Mouse (Mus musculus): ENCODE results near the gene Fmnl1. TPM values are rescaled to one million over a fixed set of nuclear protein-coding genes. Genes with fewer than 3 reads are reported as not detected.

Gene Fmnl1
- total RNA-seq, 2 experiments from 2014 or later = 17.7 to 20.5 TPM

DNA sequence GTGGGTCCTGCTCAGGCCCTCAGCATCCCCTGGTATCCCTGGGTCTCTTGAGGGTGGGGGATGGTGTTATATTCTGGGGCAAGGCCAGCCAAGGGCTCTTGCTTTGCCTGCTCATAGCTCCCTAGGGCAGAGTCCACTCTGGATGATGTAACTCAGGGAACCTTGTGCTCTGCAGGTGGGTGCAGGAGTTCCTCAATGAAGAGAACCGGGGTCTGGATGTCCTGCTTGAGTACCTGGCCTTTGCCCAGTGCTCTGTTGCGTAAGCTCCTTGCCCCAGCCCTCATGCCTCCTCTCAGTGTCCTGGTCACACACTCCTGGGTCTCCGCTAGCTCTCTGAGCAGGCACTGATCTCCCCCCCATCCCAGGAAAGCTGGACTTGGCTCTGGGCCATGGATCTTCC lies 11.0 kb downstream of the Fmnl1 start:
- no peak for DNase-seq

DNA sequence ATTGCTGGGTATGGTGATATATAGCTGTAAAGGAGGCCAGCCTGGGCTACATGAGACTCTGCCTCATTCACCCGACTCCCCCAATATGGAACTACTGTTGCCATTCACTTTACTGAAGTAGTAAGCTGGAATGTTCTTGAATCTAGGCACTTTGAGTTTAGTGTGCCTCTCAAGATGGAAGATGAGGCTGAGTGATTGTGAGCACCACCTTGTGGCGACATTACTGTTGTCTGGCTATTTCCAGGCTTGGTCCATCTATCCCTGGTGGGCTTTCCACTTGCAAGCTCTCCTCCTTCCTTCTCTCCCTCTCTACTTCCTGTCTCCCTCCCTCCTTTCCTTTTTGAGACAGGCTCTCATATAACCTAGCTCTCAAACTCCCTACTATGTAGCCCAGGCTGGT lies 14.0 kb downstream of the Fmnl1 start:
- DNase-seq = peak; percentile 71

DNA sequence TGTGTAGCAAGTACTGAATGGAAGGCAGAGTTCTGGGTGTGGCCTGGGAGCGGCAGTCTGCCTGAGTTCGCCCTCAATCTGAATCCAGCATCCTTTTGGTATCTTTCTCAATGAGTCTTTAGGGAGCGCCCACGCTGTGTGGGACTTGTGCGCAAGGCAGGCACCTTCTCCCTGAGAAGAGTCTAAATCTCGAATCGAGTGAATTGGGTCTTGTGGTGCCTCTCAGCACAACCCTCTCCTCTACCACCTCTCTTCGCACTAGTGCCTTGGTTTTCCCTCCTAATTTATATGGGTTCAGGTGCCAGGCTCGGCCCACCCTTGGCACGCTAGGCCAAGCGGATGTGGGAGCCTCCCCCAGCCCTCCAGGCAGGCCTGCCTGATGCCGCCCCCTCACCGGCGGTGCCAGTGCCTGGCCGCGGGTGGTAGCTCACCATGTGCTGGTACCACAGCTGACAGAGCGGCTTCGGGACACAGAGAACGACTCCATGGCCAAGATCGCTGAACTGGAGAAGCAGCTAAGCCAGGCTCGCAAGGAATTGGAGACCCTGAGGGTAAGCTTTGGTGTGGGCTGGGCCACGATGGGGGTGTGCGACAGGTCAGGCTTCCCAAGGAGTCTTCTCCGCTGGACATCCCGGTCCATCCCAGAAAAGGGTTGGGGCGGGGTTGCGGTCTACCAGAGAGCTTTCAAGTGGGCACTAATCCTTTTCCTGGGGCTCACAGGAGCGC lies 21.5 kb downstream of the Fmnl1 start:
- DNase-seq = no peak

DNA sequence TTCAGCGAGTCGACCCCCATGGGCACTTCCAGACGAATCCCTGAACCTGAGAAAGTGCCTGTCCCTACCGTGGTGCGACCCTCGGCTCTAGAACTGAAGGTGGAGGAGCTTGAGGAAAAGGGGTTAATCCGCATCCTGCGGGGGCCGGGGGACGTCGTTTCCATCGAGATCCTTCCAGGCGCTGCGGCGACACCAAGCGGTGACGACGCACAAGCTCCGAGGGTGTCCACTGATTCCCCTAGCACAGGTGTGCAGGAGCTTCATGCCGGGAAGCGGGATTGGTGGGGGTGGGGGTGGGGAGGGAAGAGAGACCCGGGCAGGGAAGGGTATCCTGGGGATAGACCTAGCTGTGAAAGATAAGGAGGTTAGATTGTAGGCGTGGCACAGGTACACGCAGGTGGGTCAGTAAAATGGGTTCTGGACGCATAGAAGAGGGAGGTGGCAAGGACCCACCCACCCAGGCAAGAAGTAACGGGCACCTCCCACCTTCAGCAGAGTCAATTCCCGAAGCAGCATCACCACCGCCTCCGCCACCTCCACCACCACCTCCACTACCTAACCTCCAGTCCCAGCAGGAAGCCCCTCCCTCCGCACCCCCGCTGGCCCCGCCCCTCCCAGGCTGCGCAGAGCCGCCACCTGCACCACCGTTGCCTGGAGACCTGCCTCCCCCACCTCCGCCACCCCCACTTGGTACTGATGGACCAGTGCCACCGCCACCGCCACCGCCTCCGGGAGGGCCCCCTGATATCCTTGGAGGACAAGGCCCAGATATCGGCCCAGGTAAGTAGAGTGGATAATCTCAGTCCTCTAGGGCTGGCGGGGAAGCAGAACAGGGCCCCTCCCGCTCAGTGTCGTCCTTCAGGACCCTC lies 22.3 kb downstream of the Fmnl1 start:
- no peak for DNase-seq

DNA sequence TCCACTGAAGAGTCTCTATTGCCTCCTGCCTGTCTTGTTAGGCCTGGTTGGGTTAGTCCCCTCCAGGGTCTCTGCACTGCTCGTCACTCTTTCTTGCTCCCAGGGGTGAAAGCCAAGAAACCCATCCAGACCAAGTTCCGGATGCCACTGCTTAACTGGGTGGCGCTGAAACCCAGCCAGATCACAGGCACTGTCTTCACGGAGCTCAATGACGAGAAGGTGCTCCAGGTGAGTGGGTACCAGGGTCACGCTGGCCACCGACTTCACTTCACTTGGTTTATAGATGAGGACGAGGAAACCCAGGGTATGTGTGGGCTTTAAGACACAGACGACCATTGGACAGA lies 22.9 kb downstream of the Fmnl1 start:
- no peak for DNase-seq

DNA sequence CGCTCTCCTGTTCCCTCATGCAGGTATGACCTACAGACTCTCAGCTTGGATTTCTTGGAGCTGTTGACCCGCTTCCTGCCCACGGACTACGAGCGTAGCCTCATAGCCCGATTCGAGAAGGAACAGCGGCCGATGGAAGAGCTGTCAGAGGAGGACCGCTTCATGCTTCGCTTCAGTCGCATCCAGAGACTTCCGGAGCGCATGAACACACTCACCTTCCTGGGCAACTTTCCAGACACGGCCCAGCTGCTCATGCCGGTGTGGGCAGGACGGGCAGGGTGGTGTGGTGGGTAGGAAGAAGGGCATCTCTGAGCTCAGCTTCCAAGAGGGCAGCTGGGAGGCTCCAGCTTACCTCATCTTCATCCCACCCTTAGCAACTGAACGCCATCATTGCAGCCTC lies 24.3 kb downstream of the Fmnl1 start:
- DNase-seq = no peak

DNA sequence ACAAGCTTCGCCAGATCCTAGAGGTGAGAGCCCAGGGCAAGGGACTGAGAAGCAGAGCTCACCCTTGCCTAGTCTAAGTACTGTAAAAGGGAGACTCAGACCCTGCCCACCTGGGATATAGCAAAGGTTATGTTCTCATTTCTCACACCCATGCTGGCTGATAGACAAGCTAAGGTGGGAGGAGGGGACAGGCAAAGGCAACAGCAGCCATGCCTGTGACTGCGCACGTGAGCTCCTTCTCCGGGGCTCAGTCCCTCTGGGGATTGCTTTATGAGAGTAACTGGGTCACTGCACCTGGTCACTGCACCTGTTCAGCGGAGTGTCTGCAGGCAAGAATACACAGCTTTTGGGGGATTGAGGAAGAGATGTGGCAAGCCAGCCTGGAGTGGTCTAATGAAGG lies 24.7 kb downstream of the Fmnl1 start:
- no peak for DNase-seq

DNA sequence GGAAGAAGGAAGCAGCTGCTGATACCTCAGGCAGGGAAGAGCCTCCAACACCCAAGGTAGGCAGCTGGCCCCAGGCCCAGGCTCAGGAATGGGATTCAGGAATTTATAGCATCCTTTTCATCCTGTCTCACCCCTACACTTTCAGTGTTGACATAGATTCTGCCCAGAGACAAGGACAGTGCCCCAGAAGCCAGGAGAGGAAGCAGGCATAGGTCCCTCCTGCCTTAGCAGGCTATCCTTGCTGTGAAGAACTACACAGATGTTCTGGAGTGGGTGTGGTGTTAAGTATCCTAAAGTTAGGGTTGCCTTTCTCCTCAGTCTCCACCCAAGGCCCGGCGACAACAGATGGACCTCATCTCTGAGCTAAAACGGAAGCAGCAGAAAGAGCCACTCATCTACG lies 26.4 kb downstream of the Fmnl1 start:
- DNase-seq = no peak

DNA sequence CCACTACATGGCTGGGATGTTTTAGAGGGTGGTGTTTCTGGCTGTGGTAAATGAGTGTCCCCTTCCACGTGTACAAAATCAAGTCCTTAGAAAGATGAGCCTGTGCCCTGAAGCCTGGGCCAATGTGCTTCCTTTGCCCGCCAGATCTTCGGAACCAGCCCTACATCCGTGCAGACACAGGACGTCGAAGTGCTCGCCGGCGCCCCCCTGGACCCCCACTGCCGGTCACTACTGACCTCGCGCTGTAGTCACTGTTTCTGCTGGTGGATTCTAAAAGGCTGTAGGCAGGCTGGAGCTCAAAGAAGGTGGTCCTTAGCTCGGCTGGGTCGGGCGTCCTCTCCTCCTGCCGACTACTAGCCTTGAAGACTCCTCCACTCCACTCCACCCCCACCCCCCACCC lies 27.4 kb downstream of the Fmnl1 start:
- no peak for DNase-seq

DNA sequence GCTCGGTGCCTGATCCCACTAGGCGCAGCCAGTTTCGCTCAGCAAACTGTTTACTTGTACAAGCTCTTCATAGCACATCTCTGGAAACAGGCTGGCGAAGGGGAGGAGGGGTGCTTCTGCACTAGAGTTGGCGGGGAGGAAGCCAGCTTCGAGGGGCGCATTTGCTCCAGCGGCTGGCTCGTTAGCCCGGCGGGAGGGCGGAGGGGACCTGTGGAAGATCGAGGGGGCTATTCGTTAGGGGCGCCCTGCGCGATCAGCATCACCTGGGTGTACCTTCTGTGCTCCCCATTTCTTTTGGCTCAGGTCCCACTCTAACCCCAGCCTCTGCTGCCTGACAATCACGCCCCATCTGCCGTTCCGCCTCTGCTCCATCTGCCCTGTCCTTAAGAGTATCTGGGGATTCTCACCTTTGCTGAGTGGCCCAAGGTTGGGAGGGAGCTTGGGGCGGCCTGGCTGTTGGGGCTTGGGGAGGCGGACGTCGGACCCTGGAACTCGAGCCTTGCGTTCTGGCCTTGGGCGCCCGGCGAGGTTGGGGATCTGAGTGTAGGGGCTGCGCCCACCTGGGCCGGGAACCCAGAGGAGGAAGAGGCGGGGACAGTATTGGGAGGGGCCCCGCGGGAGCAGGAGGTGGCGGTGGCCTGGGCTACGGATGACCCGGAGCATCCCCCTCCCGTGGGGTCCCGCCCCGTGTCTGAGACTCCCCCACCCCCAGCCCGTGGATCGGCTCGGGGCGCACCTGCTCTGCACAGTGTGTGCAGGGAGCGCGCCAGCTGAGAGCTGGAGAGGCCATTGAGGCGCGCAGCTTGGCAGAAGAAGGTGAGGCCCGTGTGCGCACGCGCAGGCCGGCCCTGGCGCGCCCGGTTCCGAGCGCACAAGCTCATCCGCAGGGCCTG lies 28.2 kb downstream of the Fmnl1 start:
- DNase-seq = peak; percentile 72

DNA sequence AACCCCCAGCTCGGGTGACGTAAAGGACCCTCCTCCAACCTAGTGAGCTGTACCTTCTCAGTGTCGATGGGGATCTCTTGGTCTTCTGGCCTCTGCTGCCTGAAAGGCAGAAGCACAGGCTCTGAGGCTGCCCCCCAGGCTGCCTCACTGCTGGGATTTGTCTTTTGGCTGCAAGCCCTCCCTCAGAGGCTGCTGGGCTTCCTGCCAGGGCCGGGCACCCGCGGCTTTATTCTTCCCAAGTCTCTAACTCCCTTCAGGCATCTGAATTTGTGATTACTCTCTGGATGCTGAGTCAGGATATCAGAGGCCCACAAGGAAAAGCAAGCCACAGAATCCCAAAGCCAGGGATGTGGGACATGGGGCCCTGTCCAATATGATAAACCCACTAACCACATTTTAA lies 30.8 kb downstream of the Fmnl1 start:
- DNase-seq = peak; percentile 81

DNA sequence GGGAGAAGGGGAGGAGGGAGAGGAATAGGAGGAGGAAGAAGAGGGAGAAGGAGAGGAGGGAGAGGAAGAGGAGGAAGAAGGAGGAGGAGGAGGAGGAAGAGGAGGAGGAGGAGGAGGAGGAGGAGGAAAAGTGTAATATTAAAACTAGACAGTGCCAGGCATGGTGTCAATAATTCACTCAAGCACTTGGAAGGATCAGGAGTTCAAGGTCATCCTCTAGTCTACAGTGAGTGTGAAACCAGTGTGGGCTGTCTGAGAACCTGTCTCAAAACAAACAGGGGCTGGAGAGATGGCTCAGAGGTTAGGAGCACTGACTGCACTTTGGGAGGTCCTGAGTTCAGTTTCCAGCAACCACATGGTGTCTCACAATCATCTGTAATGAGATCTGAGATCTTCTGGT lies 31.5 kb downstream of the Fmnl1 start:
- no peak for DNase-seq

DNA sequence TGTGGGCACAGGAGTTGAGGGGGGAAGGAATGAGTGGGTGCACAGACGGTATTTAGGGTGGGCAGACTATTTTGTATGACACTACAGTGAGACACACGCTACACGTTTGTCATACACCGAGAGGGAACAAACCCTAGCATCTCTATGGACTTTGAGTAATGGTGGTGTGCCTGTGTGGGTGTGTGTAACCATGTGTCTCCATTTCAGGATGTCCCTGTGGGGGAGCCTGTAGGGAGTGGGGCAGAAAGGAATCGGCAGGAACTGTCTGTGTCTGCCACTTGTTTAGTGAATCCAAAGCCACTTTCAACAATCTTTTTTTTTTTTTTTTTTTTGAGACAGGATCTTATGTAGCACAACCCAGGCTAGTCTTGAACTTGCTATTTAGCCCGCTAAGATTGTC lies 35.3 kb downstream of the Fmnl1 start:
- DNase-seq = no peak

DNA sequence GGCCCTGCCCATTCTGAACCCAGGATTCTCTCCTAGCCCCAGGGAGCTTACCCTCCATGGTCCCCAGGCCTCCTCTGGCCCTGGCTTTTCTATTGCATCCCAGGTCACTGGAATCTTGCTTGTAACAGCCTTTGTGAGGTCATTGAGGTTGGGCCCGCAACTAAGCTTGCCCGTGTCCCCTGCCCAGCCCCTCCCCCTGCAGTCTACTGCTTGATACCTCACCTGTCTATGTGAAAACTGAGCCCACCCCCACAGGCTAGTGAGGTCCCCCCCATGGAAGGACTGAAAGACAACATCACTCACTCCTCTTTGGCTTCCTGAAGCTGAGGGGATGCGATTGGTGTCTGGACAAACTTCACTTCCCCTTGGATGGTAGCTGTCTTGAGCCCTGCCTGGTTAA lies 37.6 kb downstream of the Fmnl1 start, which contains the start of gene 1700023F06Rik:
1700023F06Rik (minus strand) TSS at position 101 of the 400 bp plus-strand sequence.
- no peak for DNase-seq

DNA sequence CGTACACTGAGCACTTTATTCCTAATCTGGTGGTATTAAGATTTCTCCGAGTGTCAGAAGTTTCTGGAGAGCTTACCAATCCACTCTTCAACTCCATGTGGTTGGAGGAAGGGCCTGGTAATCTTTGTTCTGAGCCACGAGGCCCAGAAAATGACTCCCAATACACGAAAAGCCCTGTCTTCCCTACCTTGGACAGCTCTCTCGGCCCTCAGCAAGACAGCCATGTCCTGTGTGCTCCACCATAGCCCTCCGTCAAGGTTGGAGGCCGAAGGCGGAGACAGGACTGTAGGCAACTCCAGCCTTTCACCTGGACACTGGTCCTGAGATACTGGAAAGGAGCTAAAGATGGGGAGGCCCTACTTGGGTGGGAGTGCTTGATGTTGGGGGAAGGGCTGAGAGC lies 39.4 kb downstream of the Fmnl1 start:
- DNase-seq = no peak

DNA sequence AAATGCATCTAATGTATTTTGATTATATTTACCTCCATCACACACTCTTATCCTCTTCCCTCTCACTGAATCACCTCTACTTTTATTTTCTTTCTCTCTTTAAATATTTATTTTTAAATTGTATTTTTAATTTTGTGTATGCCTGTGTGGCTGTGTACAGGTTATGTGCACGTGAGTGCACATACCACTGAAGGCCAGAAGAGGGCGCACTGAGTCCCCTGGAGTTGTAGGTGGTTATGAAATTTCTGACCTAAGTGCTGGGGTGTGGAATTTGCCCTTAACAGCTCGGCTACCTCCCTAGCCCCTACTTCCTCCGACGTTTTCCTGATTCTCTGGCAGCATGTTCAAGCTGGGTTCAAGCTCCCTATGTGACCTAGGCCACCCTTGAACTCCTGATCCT lies 42.8 kb downstream of the Fmnl1 start:
- DNase-seq = no peak

DNA sequence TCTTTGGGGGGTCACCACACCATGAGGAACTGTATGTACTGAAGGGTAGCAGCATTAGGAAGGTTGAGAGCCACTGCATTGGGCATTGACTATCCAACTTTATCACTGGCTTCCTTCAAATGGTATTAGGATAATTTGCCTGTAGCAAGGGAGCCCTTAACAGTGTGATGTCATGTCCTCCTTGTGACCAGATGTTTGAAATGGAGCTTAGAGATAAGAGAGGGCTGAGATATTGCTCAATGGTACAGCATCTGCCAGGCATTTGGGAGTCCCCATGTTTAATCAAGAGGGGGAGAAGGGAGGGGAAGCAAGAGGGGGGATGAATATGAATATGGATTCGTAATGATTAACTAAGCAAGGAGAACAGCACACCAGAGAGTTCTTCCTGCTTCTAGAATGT lies 44.4 kb downstream of the Fmnl1 start:
- no peak for DNase-seq

DNA sequence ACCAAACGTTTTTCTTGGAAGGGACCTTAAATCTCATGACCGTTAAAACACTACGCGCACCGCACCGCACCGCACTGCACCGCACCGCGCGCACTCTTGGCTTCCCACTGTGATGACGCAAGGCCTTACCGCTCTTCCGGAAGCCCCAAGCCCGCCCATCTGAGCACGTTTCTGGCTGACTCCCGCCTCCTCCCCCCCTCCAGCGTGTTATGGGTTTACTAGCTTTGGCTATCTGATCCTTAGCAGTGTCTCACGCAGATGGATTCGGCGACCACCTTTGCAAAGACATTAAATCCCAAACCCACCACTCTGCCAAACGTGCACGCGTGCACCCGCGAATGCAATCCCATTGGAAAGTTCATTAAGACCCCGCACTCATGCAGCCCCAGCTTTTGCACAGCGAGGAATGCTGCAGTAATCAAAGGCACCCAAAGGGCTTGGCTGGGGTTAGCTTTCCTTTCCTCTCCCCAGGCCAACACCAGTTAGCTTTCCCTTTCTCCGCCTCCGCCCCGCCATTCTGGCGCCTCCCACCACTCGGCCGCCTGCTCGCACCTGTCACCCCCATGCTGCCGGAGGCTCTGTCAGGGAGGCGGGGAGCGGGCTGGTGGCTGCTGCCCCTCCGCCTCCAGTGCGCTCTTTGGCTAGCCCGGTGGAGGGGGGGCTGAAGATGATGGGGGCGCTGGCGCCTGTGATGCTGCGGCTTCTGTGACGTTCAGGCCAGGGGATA lies 47.0 kb downstream of the Fmnl1 start, which contains the start of gene Spata32:
Spata32 (minus strand) TSS at position 643 of the 727 bp plus-strand sequence.
- peak; percentile 71 for DNase-seq

DNA sequence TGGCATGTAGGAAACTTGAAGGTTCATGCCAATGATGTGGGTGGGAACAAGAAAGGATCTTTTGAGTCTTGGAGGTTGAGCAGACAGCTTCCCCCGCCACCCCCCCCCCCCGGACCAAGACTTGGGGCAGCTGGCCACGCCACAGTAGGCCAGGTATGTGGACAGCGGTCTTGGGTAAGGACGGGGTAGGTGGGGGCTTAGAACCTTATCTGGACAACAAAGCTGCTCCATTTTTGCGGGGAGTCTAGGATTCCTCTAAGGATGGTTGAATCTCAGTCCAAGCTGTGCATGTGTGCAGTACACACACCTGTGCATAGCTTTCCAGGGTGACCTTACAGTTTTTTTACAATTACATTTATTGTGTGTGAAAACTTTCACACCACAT lies 47.6 kb downstream of the Fmnl1 start:
- DNase-seq = no peak

DNA sequence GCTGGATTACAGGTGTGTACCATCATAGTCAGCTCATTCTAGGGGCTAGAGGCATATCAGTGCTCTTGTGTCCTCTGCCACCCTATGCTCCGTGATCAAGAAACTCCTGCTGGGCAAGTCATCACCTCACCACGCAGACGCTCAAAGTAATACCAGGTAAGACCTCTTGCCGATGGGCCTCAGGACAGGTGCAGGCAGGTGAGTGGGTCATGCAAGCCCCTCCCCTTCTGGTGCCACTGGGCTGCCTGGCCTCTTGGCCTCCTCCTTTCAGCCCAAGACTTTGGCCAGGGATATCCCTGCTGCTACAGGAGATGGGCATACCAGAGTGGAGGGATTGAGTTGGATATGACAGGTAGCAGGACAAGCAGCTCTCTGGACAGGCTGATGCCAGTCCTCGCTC lies 48.4 kb downstream of the Fmnl1 start:
- no peak for DNase-seq

DNA sequence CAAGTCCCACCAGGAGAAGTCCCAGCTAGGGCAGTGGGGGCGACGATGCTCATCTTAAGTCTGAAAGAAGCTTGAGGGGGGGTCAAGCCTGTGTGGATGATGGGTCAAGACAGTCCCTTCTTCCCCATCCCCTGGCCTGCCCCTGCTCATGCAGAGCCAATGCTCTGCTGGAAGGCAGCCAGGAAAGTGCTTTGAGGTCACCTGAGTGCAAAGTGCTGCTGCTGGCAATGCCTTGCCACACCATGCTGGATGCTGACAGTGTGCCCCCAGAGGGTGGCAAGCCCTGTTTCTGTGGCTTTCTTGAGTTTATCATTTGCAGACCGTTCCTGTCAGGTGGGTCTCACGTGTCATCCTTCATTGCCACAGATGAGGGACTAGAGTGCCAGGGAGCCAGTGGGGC lies 49.1 kb downstream of the Fmnl1 start:
- DNase-seq = no peak

DNA sequence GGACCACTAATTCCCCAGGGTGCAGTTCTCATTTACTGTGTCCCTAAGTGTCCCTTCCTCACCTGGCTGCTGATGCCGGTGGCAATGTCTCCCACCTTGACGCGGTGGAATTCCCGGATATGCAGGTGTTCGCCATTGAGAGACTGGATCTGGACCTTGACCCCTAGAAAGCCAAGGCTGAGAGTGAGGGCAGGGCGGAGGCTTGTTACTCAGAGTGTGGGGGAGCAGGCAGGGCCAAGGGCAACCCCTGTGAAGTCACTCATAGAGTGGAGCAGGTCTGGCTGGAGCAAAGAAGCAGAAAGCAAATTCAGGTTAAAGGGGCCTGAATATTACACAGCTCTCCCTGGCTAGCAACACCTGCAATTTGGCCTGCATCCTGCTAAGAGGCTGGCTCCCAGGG lies 50.5 kb downstream of the Fmnl1 start:
- no peak for DNase-seq

Measured in adrenal gland, postnatal 10 days (tissue).